Mouse (Mus musculus): Measurements from ENCODE around the gene Lrrn1.

DNA sequence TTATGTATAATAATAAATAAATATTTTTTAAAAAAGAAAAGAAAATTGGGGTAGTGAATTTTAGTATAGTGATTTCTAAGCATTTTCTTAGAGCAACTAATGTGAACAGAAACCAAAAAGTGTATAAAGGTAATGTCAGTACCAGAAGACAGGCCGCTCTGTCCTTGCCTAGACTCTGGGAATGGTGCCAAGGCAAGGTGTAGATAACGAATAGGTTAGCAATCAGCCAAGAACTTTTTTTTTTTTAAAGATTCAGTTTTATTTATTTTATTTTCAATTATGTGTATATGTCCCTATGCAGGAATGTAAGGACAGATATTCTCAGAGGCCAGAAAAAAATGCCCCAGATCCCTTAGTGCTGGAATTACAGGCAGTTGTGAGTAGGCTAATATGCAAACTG is 5.6 kb upstream of the Lrrn1 start:
- TF ChIP-seq CTCF (IDR thresholded peaks at IDR 0.05; ENCODE audit: low read depth) (no peak), EP300 (optimal IDR thresholded peaks at IDR 0.05) (no peak)

Data from stomach, postnatal 0 days (tissue).